Mouse (Mus musculus) limb, embryonic 11.5 days (tissue): ENCODE measurements around the gene Nim1k. TPM values are rescaled to one million over a fixed set of nuclear protein-coding genes. Genes with fewer than 3 reads are reported as not detected.
A peak's percentile ranks its signal among the peaks of the same experiment; 100 is the strongest.

Experiments used
- ATAC-seq: fragments of 200-750 bp; cut with Nextera tagmentation; 2 replicates; pipeline ENCODE4 v1.8.0; 2017; ENCODE audit warnings: low read depth; ENCODE audit not compliant: insufficient number of reproducible peaks, low FRiP score, low TSS enrichment
- DNase-seq: peaks from one replicate; pipeline ENCODE4 v3.0.0-alpha.2; 2015; ENCODE audit warnings: low spot score
- H3K27ac ChIP-seq: fragments of 300-500 bp; sonication (generic); replicated peaks from 2 replicates; pipeline ENCODE4 v1.5.1; 2014; ENCODE audit warnings: low read depth, mild to moderate bottlenecking, low read length
- H3K27me3 ChIP-seq: fragments of 300-500 bp; sonication (generic); 2 replicates; pipeline ENCODE4 v1.6.1; 2014; ENCODE audit warnings: mild to moderate bottlenecking, low read length, mixed read lengths; ENCODE audit not compliant: control insufficient read depth, insufficient read depth
- H3K36me3 ChIP-seq: fragments of 300-500 bp; sonication (generic); 2 replicates; pipeline ENCODE4 v1.6.1; 2014; ENCODE audit warnings: mild to moderate bottlenecking, low read length, moderate library complexity, mixed read lengths; ENCODE audit not compliant: control insufficient read depth, insufficient read depth
- H3K4me1 ChIP-seq: fragments of 300-500 bp; sonication (generic); 2 replicates; pipeline ENCODE4 v1.6.1; 2014; ENCODE audit warnings: low read length, mixed read lengths; ENCODE audit not compliant: control insufficient read depth, insufficient read depth
- H3K4me2 ChIP-seq: fragments of 300-500 bp; sonication (generic); 2 replicates; pipeline ENCODE4 v1.6.1; 2014; ENCODE audit warnings: low read depth, mild to moderate bottlenecking, moderate library complexity; ENCODE audit not compliant: severe bottlenecking
- H3K4me3 ChIP-seq: fragments of 300-500 bp; sonication (generic); 2 replicates; pipeline ENCODE4 v1.5.1; 2014; ENCODE audit warnings: low read depth, low read length
- H3K9ac ChIP-seq: fragments of 300-500 bp; sonication (generic); 2 replicates; pipeline ENCODE4 v1.6.1; 2014; ENCODE audit warnings: mild to moderate bottlenecking, low read length
- H3K9me3 ChIP-seq: fragments of 300-500 bp; sonication (generic); 2 replicates; pipeline ENCODE4 v1.6.1; 2016; ENCODE audit warnings: low read length; ENCODE audit not compliant: control insufficient read depth
- WGBS: fragments of 180-500 bp; shearing (Covaris S2); extraction: QIAGEN DNeasy Blood & Tissue Kit; methylation state at CpG from one replicate; pipeline ENCODE4 v1.1.7; 2014; 5-methylcytosine and 5-hydroxymethylcytosine counted together
- polyA plus RNA-seq: library from polyadenylated mRNA; unstranded; fragments of >200 nt; fragmentation: Nextera tagmentation; extraction: Ambion mirVana; gene quantifications from 2 replicates; pipeline ENCODE4 v1.2.1, GENCODE M21; 2014

The Nim1k gene
- polyA plus RNA-seq, 1 experiment from 2014 or later: 2.0 TPM

DNA sequence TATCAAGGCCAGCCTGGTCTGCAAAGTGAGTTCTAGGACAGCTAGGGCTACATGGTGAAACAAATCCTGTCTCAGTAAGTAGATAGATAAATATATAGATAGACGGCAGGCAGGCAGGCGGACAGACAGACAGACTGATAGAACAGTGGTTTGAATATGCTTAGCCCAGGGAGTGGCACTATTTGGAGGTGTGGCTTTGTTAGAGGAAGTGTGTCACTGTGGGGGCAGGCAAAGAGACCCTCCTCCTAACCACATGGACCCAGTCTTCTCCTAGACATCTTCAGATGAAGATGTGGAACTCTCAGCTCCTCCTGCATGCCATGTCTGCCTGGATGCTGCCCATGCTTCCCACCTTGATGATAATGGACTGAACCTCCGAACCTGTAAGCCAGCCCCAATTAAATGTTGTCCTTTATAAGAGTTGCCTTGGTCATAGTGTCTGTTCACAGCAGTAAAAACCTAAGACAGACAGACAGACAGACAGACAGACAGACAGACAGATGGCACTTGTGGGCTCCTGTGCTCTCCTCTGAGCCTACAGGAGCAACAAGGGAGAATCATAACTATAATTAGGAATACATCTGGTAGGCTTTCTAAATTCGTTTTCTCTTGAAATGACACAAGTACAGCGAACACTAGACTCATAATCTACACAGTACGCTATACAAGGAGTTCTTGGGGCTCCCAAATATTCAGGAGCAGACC, 12.8 kb downstream of the Nim1k start:
- no peak overlapping the region for H3K9ac ChIP-seq
- no peak overlapping the region for H3K27ac ChIP-seq
- H3K36me3 ChIP-seq: no peaks in the 10 kb centered on the region
- no peak overlapping the region for H3K4me3 ChIP-seq
- ATAC-seq (no peak), DNase-seq (no peak)
- H3K9me3 ChIP-seq: no peaks in the 10 kb centered on the region
- no peak overlapping the region for H3K4me2 ChIP-seq
- H3K4me1 ChIP-seq: peaks cover 3% of the 10 kb centered on the region; the same call in 1 of the 2 replicates
- no peaks in the 10 kb centered on the region for H3K27me3 ChIP-seq
- WGBS: 88% methylated on average over 6 of the region's 6 CpGs

DNA sequence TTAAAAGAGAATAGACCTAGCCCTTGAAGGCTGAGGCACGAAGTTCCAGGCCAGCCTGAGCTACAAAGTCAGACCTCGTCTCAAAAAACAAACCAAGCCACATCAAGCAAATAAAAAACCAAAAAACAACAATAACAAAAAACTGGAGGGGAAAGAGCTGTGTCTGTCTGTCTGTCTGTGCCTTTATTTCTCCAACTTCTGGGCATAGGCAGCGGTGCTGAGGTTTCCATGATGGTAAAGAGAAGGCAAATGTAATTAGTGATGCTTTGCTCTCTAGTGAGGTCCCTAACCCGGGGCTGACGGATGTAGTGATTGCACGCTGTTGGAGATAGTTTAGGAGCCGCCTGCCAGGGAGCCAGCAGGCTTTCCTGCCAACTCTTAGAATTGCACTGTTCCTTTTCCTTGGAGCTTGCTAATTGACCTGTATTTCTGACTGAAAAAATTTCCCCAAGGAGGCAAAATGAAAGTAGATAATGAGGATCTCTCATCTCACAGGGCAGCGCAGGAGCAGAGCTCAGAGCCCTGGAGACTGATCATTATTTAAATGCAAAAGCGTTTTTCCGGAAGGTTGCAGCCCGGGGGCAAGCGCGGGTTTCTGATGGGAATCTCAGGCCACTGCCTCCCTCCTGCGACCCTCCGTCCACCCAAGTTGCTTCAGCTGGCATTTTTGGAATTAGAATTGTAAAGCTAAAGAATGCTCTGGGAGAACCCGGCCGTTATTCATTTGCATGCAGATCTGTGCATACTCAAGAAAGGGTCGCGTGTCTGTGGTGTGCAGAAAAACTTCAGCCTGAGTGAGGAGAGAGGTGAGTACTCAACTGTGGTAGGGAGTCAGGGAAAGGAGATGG, 14.1 kb downstream of the Nim1k start:
- H3K27ac ChIP-seq: no peak overlapping the region
- peak overlapping the region; percentile 43 for H3K4me2 ChIP-seq
- DNase-seq (peak; percentile 41), ATAC-seq (no peak)
- WGBS: 9% methylated on average over 19 of the region's 19 CpGs
- H3K27me3 ChIP-seq: no peaks in the 10 kb centered on the region
- no peaks in the 10 kb centered on the region for H3K36me3 ChIP-seq
- H3K4me3 ChIP-seq: 0 out of 2 replicates have a peak overlapping the region, but pooled peaks have one; percentile 1
- no peaks in the 10 kb centered on the region for H3K9me3 ChIP-seq
- H3K9ac ChIP-seq: 0 out of 2 replicates have a peak overlapping the region, but pooled peaks have one; percentile 12
- peaks cover 3% of the 10 kb centered on the region; the same call in 1 of the 2 replicates for H3K4me1 ChIP-seq

DNA sequence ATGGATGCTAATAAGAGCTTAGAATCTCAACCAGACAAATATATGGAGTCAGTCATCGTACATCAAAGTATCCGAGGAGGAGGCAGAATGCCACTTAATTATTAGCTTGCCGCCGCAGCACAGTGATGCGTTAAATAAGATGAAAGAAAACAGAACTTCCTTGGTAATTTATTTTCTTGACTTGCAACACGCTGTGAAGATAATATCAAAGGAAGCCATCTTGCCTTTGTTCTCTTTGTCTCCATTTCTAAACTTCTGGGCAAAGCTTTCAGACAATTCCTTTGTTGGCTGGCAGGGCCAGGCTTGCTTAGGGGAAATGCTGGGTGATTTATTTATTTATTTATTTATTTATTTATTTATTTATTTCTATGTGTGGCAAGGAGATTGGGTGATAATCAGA, 24.2 kb downstream of the Nim1k start:
- H3K27me3 ChIP-seq: no peaks in the 10 kb centered on the region
- H3K4me3 ChIP-seq: no peak overlapping the region
- no peak overlapping the region for H3K27ac ChIP-seq
- no peaks in the 10 kb centered on the region for H3K4me1 ChIP-seq
- H3K9me3 ChIP-seq: no peaks in the 10 kb centered on the region
- no peaks in the 10 kb centered on the region for H3K36me3 ChIP-seq
- no peak overlapping the region for H3K4me2 ChIP-seq
- DNase-seq: no peak
- WGBS: 25% methylated on average over 6 of the region's 6 CpGs
- ATAC-seq: no peak
- no peak overlapping the region for H3K9ac ChIP-seq

DNA sequence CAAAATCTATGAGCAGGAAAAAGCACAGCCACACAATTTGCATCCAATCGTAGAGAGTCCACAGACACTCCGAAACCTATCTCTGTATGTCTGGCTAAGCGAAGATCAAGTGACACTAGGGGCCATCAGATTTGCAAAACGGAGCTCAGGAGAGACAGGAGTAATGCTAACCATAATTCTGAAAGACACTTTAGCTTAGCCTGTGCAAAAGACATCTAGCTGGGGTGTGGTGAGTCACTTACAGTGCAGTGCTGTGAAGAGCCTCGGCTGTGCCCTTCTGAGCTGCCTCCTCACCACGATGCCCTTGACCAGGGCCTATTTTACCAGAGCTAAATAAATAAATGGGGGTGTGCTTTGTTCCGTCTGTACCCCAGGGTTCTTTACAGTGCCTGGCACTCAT, 26.3 kb downstream of the Nim1k start:
- H3K9me3 ChIP-seq: no peaks in the 10 kb centered on the region
- H3K4me1 ChIP-seq: no peaks in the 10 kb centered on the region
- H3K27me3 ChIP-seq: no peaks in the 10 kb centered on the region
- H3K9ac ChIP-seq: no peak overlapping the region
- DNase-seq: no peak
- no peak overlapping the region for H3K27ac ChIP-seq
- WGBS: 83% methylated on average over 7 of the region's 7 CpGs
- no peak for ATAC-seq
- H3K36me3 ChIP-seq: no peaks in the 10 kb centered on the region
- no peak overlapping the region for H3K4me2 ChIP-seq
- H3K4me3 ChIP-seq: no peak overlapping the region

DNA sequence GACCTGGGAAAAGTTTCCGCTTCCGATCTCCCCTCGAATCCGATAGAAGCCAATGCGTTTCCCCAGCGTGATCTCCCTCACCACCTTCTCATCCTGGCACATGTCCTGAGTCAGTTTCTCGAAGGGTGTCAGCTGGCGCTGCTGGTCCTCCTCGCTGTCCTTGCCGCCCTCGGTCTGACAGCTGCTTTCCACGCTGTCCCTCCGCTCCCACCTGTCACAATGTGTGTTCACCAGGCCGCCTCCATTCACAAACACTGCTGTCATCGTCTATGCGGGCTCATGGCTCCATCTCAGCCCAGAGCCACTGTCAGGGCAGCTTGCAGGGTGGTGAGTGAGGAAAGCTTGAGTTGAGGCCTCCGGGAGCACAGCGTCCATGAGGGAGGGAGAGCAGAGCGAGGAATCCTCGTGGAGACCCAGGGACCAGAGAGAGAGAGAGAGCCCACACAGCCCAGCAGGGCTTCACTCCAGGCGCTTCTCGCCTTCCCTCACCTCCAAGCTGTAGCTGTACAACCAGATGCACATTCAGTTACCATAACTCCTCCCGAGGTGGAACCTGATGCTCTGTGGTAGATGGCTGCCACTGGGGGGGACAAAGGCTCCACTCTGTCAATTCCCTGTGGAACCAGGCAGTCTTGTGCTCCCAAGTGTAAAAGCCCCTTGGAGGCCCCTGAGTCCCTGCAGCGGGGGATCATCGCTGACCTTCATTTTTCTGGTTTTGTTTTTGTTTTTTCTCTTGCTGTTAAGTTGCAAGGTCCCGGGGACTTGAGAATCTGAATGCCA, 27.9 kb downstream of the Nim1k start:
- DNase-seq: no peak
- Histone ChIP-seq H3K4me3 (no peak overlapping the region), H3K9me3 (no peaks in the 10 kb centered on the region), H3K4me1 (no peaks in the 10 kb centered on the region), H3K9ac (no peak overlapping the region), H3K4me2 (no peak overlapping the region), H3K36me3 (no peaks in the 10 kb centered on the region), H3K27ac (0 out of 2 replicates have a peak overlapping the region, but pooled peaks have one; percentile 4), H3K27me3 (no peaks in the 10 kb centered on the region)
- WGBS: 74% methylated on average over 26 of the region's 26 CpGs
- ATAC-seq: no peak

DNA sequence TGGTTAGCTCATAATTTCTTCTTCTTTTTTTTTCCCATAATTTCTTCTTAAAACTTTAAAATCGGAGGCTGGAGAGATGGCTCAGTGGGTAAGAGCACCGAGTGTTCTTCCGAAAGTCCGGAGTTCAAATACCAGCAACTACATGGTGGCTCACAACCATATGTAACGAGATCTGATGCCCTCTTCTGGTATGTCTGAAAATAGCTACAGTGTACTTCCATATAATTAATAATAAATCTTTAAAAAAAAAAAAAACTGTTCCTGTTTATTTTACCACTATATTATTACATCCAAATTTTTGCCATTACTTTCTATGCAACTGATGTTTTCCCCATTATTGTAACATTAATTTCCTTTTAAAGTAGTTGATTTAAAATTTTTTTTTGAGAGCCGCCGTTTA, 31.1 kb downstream of the Nim1k start:
- ATAC-seq (no peak), DNase-seq (no peak)
- 88% methylated on average over 7 of the region's 7 CpGs for WGBS
- Histone ChIP-seq H3K4me1 (no peaks in the 10 kb centered on the region), H3K4me3 (no peak overlapping the region), H3K27ac (no peak overlapping the region), H3K36me3 (no peaks in the 10 kb centered on the region), H3K4me2 (no peak overlapping the region), H3K9me3 (no peaks in the 10 kb centered on the region), H3K9ac (no peak overlapping the region), H3K27me3 (no peaks in the 10 kb centered on the region)

DNA sequence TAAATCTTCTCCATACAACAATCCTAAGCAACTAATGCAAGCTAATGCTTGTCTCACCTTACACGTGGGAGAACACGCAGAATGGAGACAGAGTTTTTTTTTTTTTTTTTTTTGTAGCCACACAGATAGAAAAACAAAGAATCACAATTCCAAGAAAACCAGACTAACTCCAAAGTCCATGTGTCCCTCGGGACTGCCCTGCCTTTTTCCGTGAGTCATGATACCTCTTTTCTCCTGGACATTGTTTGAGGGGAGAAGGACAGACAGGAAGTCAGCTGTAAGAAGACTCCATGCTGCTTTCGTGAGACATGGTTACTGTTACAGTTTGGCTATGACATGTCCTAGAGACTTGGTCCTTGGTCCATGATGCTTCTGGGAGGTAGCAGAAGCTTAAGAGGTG, 32.3 kb downstream of the Nim1k start:
- Histone ChIP-seq H3K4me2 (no peak overlapping the region), H3K9ac (no peak overlapping the region), H3K4me3 (no peak overlapping the region), H3K27me3 (no peaks in the 10 kb centered on the region), H3K9me3 (no peaks in the 10 kb centered on the region), H3K36me3 (no peaks in the 10 kb centered on the region), H3K27ac (no peak overlapping the region), H3K4me1 (no peaks in the 10 kb centered on the region)
- WGBS: 85% methylated on average over 5 of the region's 5 CpGs
- ATAC-seq (no peak), DNase-seq (no peak)

DNA sequence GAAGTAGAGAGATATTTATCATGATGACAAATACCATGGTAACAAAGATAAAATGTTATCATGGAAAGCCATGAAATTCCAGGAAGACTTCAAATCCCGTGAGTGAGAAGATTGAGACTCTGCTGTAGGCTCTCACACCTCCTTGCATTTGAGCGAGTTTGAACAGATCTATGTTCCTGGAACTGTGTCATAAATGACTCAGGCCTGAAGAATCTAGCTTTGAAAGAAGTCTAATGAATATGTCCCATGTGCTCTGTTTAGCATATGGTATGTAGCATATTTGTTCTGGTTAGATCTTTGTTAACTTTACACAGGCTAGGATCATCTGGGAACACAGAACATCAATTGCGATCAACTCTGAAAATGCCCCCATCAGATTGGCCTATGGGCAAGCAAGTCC, 33.2 kb downstream of the Nim1k start:
- H3K9me3 ChIP-seq: no peaks in the 10 kb centered on the region
- no peak overlapping the region for H3K4me2 ChIP-seq
- ATAC-seq (no peak), DNase-seq (no peak)
- no peaks in the 10 kb centered on the region for H3K27me3 ChIP-seq
- H3K4me3 ChIP-seq: no peak overlapping the region
- H3K27ac ChIP-seq: no peak overlapping the region
- no peaks in the 10 kb centered on the region for H3K36me3 ChIP-seq
- WGBS: 89% methylated on average over 3 of the region's 3 CpGs
- no peaks in the 10 kb centered on the region for H3K4me1 ChIP-seq
- H3K9ac ChIP-seq: no peak overlapping the region
